Mouse (Mus musculus) embryonic fibroblast, embryonic 13.5 days (primary cell): ENCODE data around the gene Gdpd1. TPM values are rescaled to one million over a fixed set of nuclear protein-coding genes. Genes with fewer than 3 reads are reported as not detected.
"Not testable (repeated sequence)": the region's sequence is repeated elsewhere in the genome, so short reads cannot be mapped to it uniquely, and the experiment has no call there.

Experiments
- H3K27ac ChIP-seq: 2 replicates; pipeline ENCODE4 v1.5.1; 2012; ENCODE audit warnings: low read length, control low read depth, inconsistent platforms; ENCODE audit not compliant: insufficient read depth
- H3K4me1 ChIP-seq: 2 replicates; pipeline ENCODE4 v1.6.1; 2011; ENCODE audit warnings: low read length; ENCODE audit not compliant: control insufficient read depth, insufficient read depth
- H3K4me3 ChIP-seq: 2 replicates; pipeline ENCODE4 v1.5.1; 2011; ENCODE audit warnings: mild to moderate bottlenecking, control low read depth, low read length; ENCODE audit not compliant: insufficient read depth
- CTCF ChIP-seq: IDR thresholded peaks from 2 replicates; pipeline ENCODE4 v1.5.1; 2011; ENCODE audit warnings: mild to moderate bottlenecking, control low read depth, low read length, moderate library complexity, borderline replicate concordance; ENCODE audit not compliant: insufficient read depth
- POLR2A ChIP-seq: IDR thresholded peaks from 2 replicates; pipeline ENCODE4 v1.6.1; 2011; ENCODE audit warnings: low read depth, mild to moderate bottlenecking, control low read depth, low read length, moderate library complexity
- polyA plus RNA-seq: library from polyadenylated mRNA; stranded (reverse); fragments of >200 nt; gene quantifications from 2 replicates; pipeline ENCODE4 v1.2.4, GENCODE M21; 2011; ENCODE audit warnings: low read depth; ENCODE audit not compliant: missing spikeins, insufficient read length

Gdpd1 gene
- polyA plus RNA-seq, 1 experiment = 12.0 TPM

- no peak overlapping the region for H3K27ac ChIP-seq
- H3K4me1 ChIP-seq = peaks cover 11% of the 10 kb centered on the region; the same call in 1 of the 2 replicates
- TF ChIP-seq POLR2A (no peak), CTCF (no peak)
- H3K4me3 ChIP-seq = no peak overlapping the region
Observed at GRCm38 (mm10) chr11:87083712-87084111, 9.8 kb upstream of the Gdpd1 start.

GRCm38 (mm10) chr11:87073343-87073865 is 458 bp downstream of the Gdpd1 start:
- TF ChIP-seq CTCF (no peak), POLR2A (no peak)
- no peak overlapping the region for H3K27ac ChIP-seq
- H3K4me1 ChIP-seq = 0 out of 2 replicates have a peak, but pooled peaks cover 2% of the 10 kb centered on the region
- peak overlapping the region; percentile 71 for H3K4me3 ChIP-seq

- TF ChIP-seq POLR2A = no peak
- no peak for TF ChIP-seq CTCF
- H3K4me3 ChIP-seq = no peak overlapping the region
- no peak overlapping the region for H3K27ac ChIP-seq
- no peaks in the 10 kb centered on the region for H3K4me1 ChIP-seq
Observed at GRCm38 (mm10) chr11:87062087-87062486, 11.8 kb downstream of the Gdpd1 start.

GRCm38 (mm10) chr11:87060410-87060809 is 13.5 kb downstream of the Gdpd1 start:
- no peak overlapping the region for H3K4me3 ChIP-seq
- TF ChIP-seq CTCF (no peak), POLR2A (no peak)

GRCm38 (mm10) chr11:87056286-87056685 is 17.6 kb downstream of the Gdpd1 start:
- H3K4me3 ChIP-seq = no peak overlapping the region
- H3K27ac ChIP-seq = no peak overlapping the region
- H3K4me1 ChIP-seq = peaks cover 2% of the 10 kb centered on the region; the same call in 1 of the 2 replicates
- TF ChIP-seq CTCF (no peak), POLR2A (no peak)

More at GRCm38 (mm10) chr11:87060410-87060809, 13.5 kb downstream of the Gdpd1 start:
- Histone ChIP-seq H3K27ac (no peak overlapping the region), H3K4me1 (no peaks in the 10 kb centered on the region)

GRCm38 (mm10) chr11:87048900-87049299 is 25.0 kb downstream of the Gdpd1 start:
- not testable (repeated sequence) for H3K4me3 ChIP-seq, H3K4me1 ChIP-seq, H3K27ac ChIP-seq

GRCm38 (mm10) chr11:87046968-87047367 is 26.9 kb downstream of the Gdpd1 start:
- no peak overlapping the region for H3K27ac ChIP-seq
- H3K4me1 ChIP-seq = peaks cover 3% of the 10 kb centered on the region; the same call in 1 of the 2 replicates
- TF ChIP-seq CTCF (no peak), POLR2A (no peak)
- H3K4me3 ChIP-seq = no peak overlapping the region

GRCm38 (mm10) chr11:87043052-87043451 is 30.8 kb downstream of the Gdpd1 start:
- Histone ChIP-seq H3K27ac (no peak overlapping the region), H3K4me3 (no peak overlapping the region), H3K4me1 (no peaks in the 10 kb centered on the region)
- TF ChIP-seq CTCF = no peak
- no peak for TF ChIP-seq POLR2A

- Histone ChIP-seq H3K4me1 (no peaks in the 10 kb centered on the region), H3K4me3 (no peak overlapping the region), H3K27ac (no peak overlapping the region)
- no peak for TF ChIP-seq CTCF
- TF ChIP-seq POLR2A = no peak
Observed at GRCm38 (mm10) chr11:87039307-87039963, 34.4 kb downstream of the Gdpd1 start.

GRCm38 (mm10) chr11:87036180-87036579 is 37.7 kb downstream of the Gdpd1 start:
- no peaks in the 10 kb centered on the region for H3K4me1 ChIP-seq
- no peak overlapping the region for H3K27ac ChIP-seq
- no peak overlapping the region for H3K4me3 ChIP-seq
- no peak for TF ChIP-seq POLR2A
- 0 out of 2 replicates have a peak, but pooled peaks have one; percentile 10 for TF ChIP-seq CTCF
